Mouse (Mus musculus): ENCODE data around the gene Gm2237.
"Not testable (repeated sequence)": the region's sequence is repeated elsewhere in the genome, so short reads cannot be mapped to it uniquely, and the experiment has no call there.

The Gm2237 gene

GRCm38 (mm10) chr14:19584804-19585667 lies at the start of gene Gm2237:
TSS of gene Gm2237 (minus strand) at chr14:19585135.
- DNase-seq: not testable (repeated sequence)

GRCm38 (mm10) chr14:19602481-19602880 lies 17.5 kb upstream of the Gm2237 start, which contains the start of gene Gm5458:
TSS of gene Gm5458 (minus strand) at chr14:19602581.
- not testable (repeated sequence) for DNase-seq

- DNase-seq: not testable (repeated sequence)
These were observed 35.1 kb downstream of the Gm2237 start, which contains the start of gene Gm2244 for GRCm38 (mm10) chr14:19549863-19550262. TSS of gene Gm2244 (minus strand) at chr14:19549963.
